Mouse (Mus musculus) forebrain, embryonic 13.5 days (tissue): ENCODE data around the gene Tead3. TPM values are rescaled to one million over a fixed set of nuclear protein-coding genes. Genes with fewer than 3 reads are reported as not detected.
"Not testable (repeated sequence)": the region's sequence is repeated elsewhere in the genome, so short reads cannot be mapped to it uniquely, and the experiment has no call there.

Experiments
- ATAC-seq: fragments of 200-750 bp; cut with Nextera tagmentation; 2 replicates; pipeline ENCODE4 v1.8.0; 2017
- H3K27ac ChIP-seq: fragments of 300-500 bp; sonication (generic); 2 replicates; pipeline ENCODE4 v1.5.1; 2015; ENCODE audit warnings: inconsistent platforms, mild to moderate bottlenecking, moderate library complexity
- H3K27me3 ChIP-seq: fragments of 300-500 bp; sonication (generic); 2 replicates; pipeline ENCODE4 v1.6.1; 2015; ENCODE audit warnings: mild to moderate bottlenecking, inconsistent platforms
- H3K36me3 ChIP-seq: fragments of 300-500 bp; sonication (generic); 2 replicates; pipeline ENCODE4 v1.6.1; 2015; ENCODE audit warnings: mild to moderate bottlenecking, inconsistent platforms; ENCODE audit not compliant: poor library complexity, severe bottlenecking
- H3K4me1 ChIP-seq: fragments of 300-500 bp; sonication (generic); 2 replicates; pipeline ENCODE4 v1.6.1; 2015; ENCODE audit warnings: inconsistent platforms
- H3K4me2 ChIP-seq: fragments of 300-500 bp; sonication (generic); 2 replicates; pipeline ENCODE4 v1.6.1; 2015; ENCODE audit warnings: inconsistent platforms, mild to moderate bottlenecking, moderate library complexity
- H3K4me3 ChIP-seq: fragments of 300-500 bp; sonication (generic); 2 replicates; pipeline ENCODE4 v1.5.1; 2015; ENCODE audit warnings: mild to moderate bottlenecking, inconsistent platforms
- H3K9ac ChIP-seq: fragments of 300-500 bp; sonication (generic); 2 replicates; pipeline ENCODE4 v1.6.1; 2015; ENCODE audit warnings: mild to moderate bottlenecking, inconsistent platforms
- H3K9me3 ChIP-seq: fragments of 300-500 bp; sonication (generic); replicated peaks from 2 replicates; pipeline ENCODE4 v1.6.1; 2016; ENCODE audit warnings: inconsistent platforms
- WGBS: fragments of 180-500 bp; shearing (Covaris S2); methylation state at CpG from one replicate; pipeline ENCODE4 v1.1.7; 2015; 5-methylcytosine and 5-hydroxymethylcytosine counted together
- polyA plus RNA-seq: library from polyadenylated mRNA; unstranded; fragments of >200 nt; fragmentation: Nextera tagmentation; extraction: Ambion mirVana; gene quantifications from 2 replicates; pipeline ENCODE4 v1.2.1, GENCODE M21; 2015

Gene Tead3
- polyA plus RNA-seq, 1 experiment from 2014 or later = 2.4 TPM

GRCm38 (mm10) chr17:28371941-28372340 lies 21.3 kb upstream of the Tead3 start:
- no peaks in the 10 kb centered on the region for H3K4me1 ChIP-seq
- no peak overlapping the region for H3K4me2 ChIP-seq
- H3K27me3 ChIP-seq = peaks cover 28% of the 10 kb centered on the region
- no peaks in the 10 kb centered on the region for H3K9me3 ChIP-seq
- 65% methylated on average over 1 of the region's 1 CpGs for WGBS
- no peak for ATAC-seq
- H3K36me3 ChIP-seq = no peaks in the 10 kb centered on the region
- H3K4me3 ChIP-seq = no peak overlapping the region
- no peak overlapping the region for H3K27ac ChIP-seq
- H3K9ac ChIP-seq = no peak overlapping the region

- Histone ChIP-seq H3K9ac (no peak overlapping the region), H3K9me3 (no peaks in the 10 kb centered on the region), H3K4me2 (no peak overlapping the region), H3K4me3 (no peak overlapping the region), H3K27ac (no peak overlapping the region), H3K36me3 (no peaks in the 10 kb centered on the region), H3K27me3 (peaks cover 28% of the 10 kb centered on the region), H3K4me1 (no peaks in the 10 kb centered on the region)
- no peak for ATAC-seq
- WGBS = 78% methylated on average over 2 of the region's 2 CpGs
These were observed 20.7 kb upstream of the Tead3 start for GRCm38 (mm10) chr17:28371286-28371685.

- no peak overlapping the region for H3K4me2 ChIP-seq
- H3K27ac ChIP-seq = no peak overlapping the region
- WGBS = 81% methylated on average over 5 of the region's 5 CpGs
- peaks cover 30% of the 10 kb centered on the region for H3K27me3 ChIP-seq
- H3K9ac ChIP-seq = no peak overlapping the region
- H3K4me1 ChIP-seq = peaks cover 5% of the 10 kb centered on the region
- no peak for ATAC-seq
- H3K9me3 ChIP-seq = no peaks in the 10 kb centered on the region
- H3K4me3 ChIP-seq = no peak overlapping the region
- no peaks in the 10 kb centered on the region for H3K36me3 ChIP-seq
These were observed 18.4 kb upstream of the Tead3 start for GRCm38 (mm10) chr17:28369056-28369455.

- Histone ChIP-seq H3K9me3 (no peaks in the 10 kb centered on the region), H3K4me1 (peaks cover 8% of the 10 kb centered on the region), H3K4me3 (no peak overlapping the region), H3K36me3 (no peaks in the 10 kb centered on the region), H3K9ac (no peak overlapping the region), H3K27me3 (peaks cover 35% of the 10 kb centered on the region), H3K4me2 (no peak overlapping the region), H3K27ac (no peak overlapping the region)
- no peak for ATAC-seq
- WGBS = 4% methylated on average over 13 of the region's 13 CpGs
These were observed 17.8 kb upstream of the Tead3 start for GRCm38 (mm10) chr17:28368449-28368848.

- H3K36me3 ChIP-seq = no peaks in the 10 kb centered on the region
- peaks cover 64% of the 10 kb centered on the region for H3K27me3 ChIP-seq
- peak within 1 kb of the TSS; percentile 14 for H3K4me3 ChIP-seq
- no peak within 1 kb of the TSS for H3K27ac ChIP-seq
- peak within 1 kb of the TSS; percentile 47 for H3K4me2 ChIP-seq
- WGBS = 12% methylated on average over 8 of the region's 8 CpGs
- H3K4me1 ChIP-seq = peaks cover 23% of the 10 kb centered on the region
- no peaks in the 10 kb centered on the region for H3K9me3 ChIP-seq
- H3K9ac ChIP-seq = peak within 1 kb of the TSS; percentile 12; the same call in 1 of the 2 replicates
- no peak for ATAC-seq
These were observed 14.5 kb upstream of the Tead3 start, which contains the start of gene Tulp1 for GRCm38 (mm10) chr17:28365122-28365521. TSS of gene Tulp1 (minus strand) at chr17:28365222.

- no peaks in the 10 kb centered on the region for H3K9me3 ChIP-seq
- H3K4me2 ChIP-seq = peak overlapping the region; percentile 55; the same call in 1 of the 2 replicates
- no peak overlapping the region for H3K27ac ChIP-seq
- peaks cover 78% of the 10 kb centered on the region for H3K27me3 ChIP-seq
- peaks cover 23% of the 10 kb centered on the region for H3K4me1 ChIP-seq
- 6% methylated on average over 6 of the region's 6 CpGs for WGBS
- no peak overlapping the region for H3K9ac ChIP-seq
- no peaks in the 10 kb centered on the region for H3K36me3 ChIP-seq
- no peak for ATAC-seq
- H3K4me3 ChIP-seq = no peak overlapping the region
These were observed 12.9 kb upstream of the Tead3 start for GRCm38 (mm10) chr17:28363507-28363906.

- Histone ChIP-seq H3K9me3 (no peaks in the 10 kb centered on the region), H3K9ac (peak overlapping the region; percentile 16)
These were observed 12.2 kb upstream of the Tead3 start for GRCm38 (mm10) chr17:28362653-28363292.

GRCm38 (mm10) chr17:28361921-28362652 lies 11.5 kb upstream of the Tead3 start:
- peak overlapping the region; percentile 16; the same call in 1 of the 2 replicates for H3K9ac ChIP-seq
- H3K9me3 ChIP-seq = no peaks in the 10 kb centered on the region
- H3K4me1 ChIP-seq = peaks cover 23% of the 10 kb centered on the region
- H3K36me3 ChIP-seq = no peaks in the 10 kb centered on the region
- ATAC-seq = no peak
- H3K4me3 ChIP-seq = peak overlapping the region; percentile 27
- H3K4me2 ChIP-seq = peak overlapping the region; percentile 55
- no peak overlapping the region for H3K27ac ChIP-seq
- H3K27me3 ChIP-seq = peaks cover 86% of the 10 kb centered on the region
- WGBS = 33% methylated on average over 11 of the region's 11 CpGs

More at GRCm38 (mm10) chr17:28362653-28363292, 12.2 kb upstream of the Tead3 start:
- peak overlapping the region; percentile 27 for H3K4me3 ChIP-seq
- H3K27ac ChIP-seq = no peak overlapping the region
- H3K4me2 ChIP-seq = peak overlapping the region; percentile 55
- H3K4me1 ChIP-seq = peaks cover 23% of the 10 kb centered on the region
- WGBS = under 1% methylated on average over 25 of the region's 25 CpGs
- no peaks in the 10 kb centered on the region for H3K36me3 ChIP-seq
- H3K27me3 ChIP-seq = peaks cover 84% of the 10 kb centered on the region
- no peak for ATAC-seq

- Histone ChIP-seq H3K4me1 (peaks cover 23% of the 10 kb centered on the region), H3K36me3 (no peaks in the 10 kb centered on the region), H3K27ac (no peak overlapping the region), H3K9ac (no peak overlapping the region), H3K4me2 (no peak overlapping the region), H3K9me3 (no peaks in the 10 kb centered on the region), H3K27me3 (peaks cover 80% of the 10 kb centered on the region), H3K4me3 (no peak overlapping the region)
- no peak for ATAC-seq
- WGBS = 89% methylated on average over 9 of the region's 9 CpGs
These were observed 10.1 kb upstream of the Tead3 start for GRCm38 (mm10) chr17:28360531-28361277.

GRCm38 (mm10) chr17:28358576-28359261 lies 8.1 kb upstream of the Tead3 start:
- H3K4me3 ChIP-seq, H3K27ac ChIP-seq, H3K9me3 ChIP-seq, H3K4me2 ChIP-seq, H3K9ac ChIP-seq, ATAC-seq, H3K36me3 ChIP-seq: not testable (repeated sequence)
- WGBS = 13% methylated on average over 24 of the region's 24 CpGs
- Histone ChIP-seq H3K4me1 (peaks cover 15% of the 10 kb centered on the region), H3K27me3 (peaks cover 63% of the 10 kb centered on the region)

GRCm38 (mm10) chr17:28355871-28356270 lies 5.3 kb upstream of the Tead3 start:
- H3K9me3 ChIP-seq = no peaks in the 10 kb centered on the region
- no peak overlapping the region for H3K9ac ChIP-seq
- H3K27me3 ChIP-seq = peaks cover 59% of the 10 kb centered on the region
- no peak for ATAC-seq
- H3K36me3 ChIP-seq = no peaks in the 10 kb centered on the region
- no peak overlapping the region for H3K27ac ChIP-seq
- peaks cover 10% of the 10 kb centered on the region; the same call in 1 of the 2 replicates for H3K4me1 ChIP-seq
- H3K4me3 ChIP-seq = no peak overlapping the region
- H3K4me2 ChIP-seq = no peak overlapping the region
- 87% methylated on average over 12 of the region's 12 CpGs for WGBS
